Mouse (Mus musculus) neural tube, embryonic 12.5 days (tissue): ENCODE data around the gene Zdhhc23. TPM values are rescaled to one million over a fixed set of nuclear protein-coding genes. Genes with fewer than 3 reads are reported as not detected.

Source experiments
- ATAC-seq: fragments of 200-750 bp; cut with Nextera tagmentation; 2 replicates; pipeline ENCODE4 v1.8.0; 2017; ENCODE audit warnings: low read depth, mild to moderate bottlenecking, moderate TSS enrichment, moderate library complexity; ENCODE audit not compliant: low FRiP score
- H3K27ac ChIP-seq: fragments of 300-500 bp; sonication (generic); 2 replicates; pipeline ENCODE4 v1.5.1; 2016
- H3K27me3 ChIP-seq: fragments of 300-500 bp; sonication (generic); replicated peaks from 2 replicates; pipeline ENCODE4 v1.6.1; 2016; ENCODE audit warnings: mild to moderate bottlenecking
- H3K36me3 ChIP-seq: fragments of 300-500 bp; sonication (generic); 2 replicates; pipeline ENCODE4 v1.6.1; 2016; ENCODE audit warnings: mild to moderate bottlenecking
- H3K4me1 ChIP-seq: fragments of 300-500 bp; sonication (generic); 2 replicates; pipeline ENCODE4 v1.6.1; 2016
- H3K4me2 ChIP-seq: fragments of 300-500 bp; sonication (generic); replicated peaks from 2 replicates; pipeline ENCODE4 v1.6.1; 2016; ENCODE audit warnings: mild to moderate bottlenecking
- H3K4me3 ChIP-seq: fragments of 300-500 bp; sonication (generic); 2 replicates; pipeline ENCODE4 v1.5.1; 2016
- H3K9ac ChIP-seq: fragments of 300-500 bp; sonication (generic); 2 replicates; pipeline ENCODE4 v1.6.1; 2016; ENCODE audit warnings: mild to moderate bottlenecking
- H3K9me3 ChIP-seq: fragments of 300-500 bp; sonication (generic); 2 replicates; pipeline ENCODE4 v1.6.1; 2016; ENCODE audit warnings: mild to moderate bottlenecking
- WGBS: fragments of 180-500 bp; shearing (Covaris S2); methylation state at CpG from one replicate; pipeline ENCODE4 v1.1.7; 2016; 5-methylcytosine and 5-hydroxymethylcytosine counted together
- polyA plus RNA-seq: library from polyadenylated mRNA; unstranded; fragments of >200 nt; fragmentation: Nextera tagmentation; extraction: Ambion mirVana; gene quantifications from 2 replicates; pipeline ENCODE4 v1.2.1, GENCODE M21; 2016

The Zdhhc23 gene
- polyA plus RNA-seq, 1 experiment from 2014 or later = 0.91 TPM

GRCm38 (mm10) chr16:43999111-43999510 lies 19.5 kb upstream of the Zdhhc23 start:
- ATAC-seq = no peak
- Histone ChIP-seq H3K9me3 (no peaks in the 10 kb centered on the region), H3K4me2 (no peak overlapping the region), H3K4me1 (no peaks in the 10 kb centered on the region), H3K27me3 (no peaks in the 10 kb centered on the region), H3K4me3 (no peak overlapping the region), H3K36me3 (no peaks in the 10 kb centered on the region), H3K27ac (no peak overlapping the region), H3K9ac (no peak overlapping the region)
- WGBS = 82% methylated on average over 8 of the region's 8 CpGs

DNA sequence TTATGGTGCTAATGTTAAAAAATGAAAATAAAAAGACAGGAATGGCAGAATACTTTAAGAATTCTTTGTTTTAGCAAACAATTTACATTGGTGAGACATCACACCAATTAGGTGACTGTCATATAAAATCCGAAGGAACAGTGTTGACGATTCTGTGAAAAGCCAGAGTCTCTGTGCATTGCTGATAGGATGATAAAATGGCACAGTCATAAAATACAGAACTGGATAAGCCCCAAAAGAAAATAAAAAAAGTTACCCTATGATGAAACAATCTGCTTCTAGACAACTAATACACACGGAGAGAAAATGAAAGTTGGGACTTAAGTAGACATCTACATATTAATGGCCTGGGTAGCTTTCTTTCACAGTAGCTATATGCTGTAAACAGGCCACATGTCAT lies 15.0 kb upstream of the Zdhhc23 start:
- Histone ChIP-seq H3K27me3 (no peaks in the 10 kb centered on the region), H3K4me1 (no peaks in the 10 kb centered on the region), H3K4me2 (no peak overlapping the region), H3K4me3 (no peak overlapping the region), H3K27ac (no peak overlapping the region), H3K9me3 (no peaks in the 10 kb centered on the region), H3K36me3 (no peaks in the 10 kb centered on the region), H3K9ac (no peak overlapping the region)
- ATAC-seq = no peak
- 85% methylated on average over 3 of the region's 3 CpGs for WGBS

- H3K4me3 ChIP-seq = no peak overlapping the region
- no peaks in the 10 kb centered on the region for H3K9me3 ChIP-seq
- H3K9ac ChIP-seq = no peak overlapping the region
- H3K27ac ChIP-seq = no peak overlapping the region
- H3K4me1 ChIP-seq = no peaks in the 10 kb centered on the region
- WGBS = 94% methylated on average over 4 of the region's 4 CpGs
- no peaks in the 10 kb centered on the region for H3K36me3 ChIP-seq
- H3K4me2 ChIP-seq = no peak overlapping the region
- no peak for ATAC-seq
- no peaks in the 10 kb centered on the region for H3K27me3 ChIP-seq
Observed at GRCm38 (mm10) chr16:43986299-43986698, 6.7 kb upstream of the Zdhhc23 start.

DNA sequence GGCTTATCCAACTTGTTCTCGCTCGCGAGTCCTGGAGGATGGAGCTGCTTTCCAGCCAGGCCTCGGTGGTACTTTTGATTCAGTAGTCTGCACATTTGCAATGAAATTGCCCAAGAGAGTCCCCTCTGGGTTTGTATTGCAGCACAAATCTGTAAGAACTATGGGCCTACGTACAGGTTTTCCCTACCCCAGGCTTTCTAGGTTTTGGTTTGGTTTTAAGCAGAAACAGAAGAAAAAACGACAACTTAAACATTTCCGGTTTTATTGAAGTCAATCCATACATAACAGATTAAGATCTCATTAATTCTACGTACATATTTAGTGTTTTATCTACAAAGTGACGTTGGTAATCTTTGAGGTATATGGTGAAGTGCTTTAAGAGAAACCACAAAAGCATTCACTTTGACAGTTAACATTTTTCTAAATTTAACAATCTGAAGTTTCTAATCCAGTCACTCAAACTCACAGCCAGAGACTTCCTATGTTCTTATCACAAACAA lies 569 bp upstream of the Zdhhc23 start:
- Histone ChIP-seq H3K27ac (no peak overlapping the region), H3K9me3 (no peaks in the 10 kb centered on the region), H3K4me3 (peak overlapping the region; percentile 66), H3K4me2 (peak overlapping the region; percentile 100), H3K36me3 (no peaks in the 10 kb centered on the region), H3K27me3 (peaks cover 12% of the 10 kb centered on the region), H3K9ac (peak overlapping the region; percentile 58), H3K4me1 (peaks cover 10% of the 10 kb centered on the region)
- ATAC-seq = no peak
- WGBS = 33% methylated on average over 9 of the region's 9 CpGs

- Histone ChIP-seq H3K27me3 (peaks cover 12% of the 10 kb centered on the region), H3K4me2 (peak overlapping the region; percentile 100), H3K4me3 (peak overlapping the region; percentile 66), H3K4me1 (peaks cover 10% of the 10 kb centered on the region), H3K27ac (no peak overlapping the region), H3K9ac (peak overlapping the region; percentile 58; the same call in 1 of the 2 replicates), H3K9me3 (no peaks in the 10 kb centered on the region), H3K36me3 (no peaks in the 10 kb centered on the region)
- WGBS = 17% methylated on average over 7 of the region's 7 CpGs
- no peak for ATAC-seq
Observed at GRCm38 (mm10) chr16:43979010-43979327, 622 bp downstream of the Zdhhc23 start.

GRCm38 (mm10) chr16:43973606-43974220 lies 5.9 kb downstream of the Zdhhc23 start:
- no peak overlapping the region for H3K4me3 ChIP-seq
- H3K36me3 ChIP-seq = no peaks in the 10 kb centered on the region
- H3K9me3 ChIP-seq = no peaks in the 10 kb centered on the region
- no peak overlapping the region for H3K4me2 ChIP-seq
- 90% methylated on average over 22 of the region's 22 CpGs for WGBS
- no peak overlapping the region for H3K9ac ChIP-seq
- no peak for ATAC-seq
- no peaks in the 10 kb centered on the region for H3K4me1 ChIP-seq
- H3K27ac ChIP-seq = no peak overlapping the region
- H3K27me3 ChIP-seq = no peaks in the 10 kb centered on the region

- no peaks in the 10 kb centered on the region for H3K27me3 ChIP-seq
- WGBS = 91% methylated on average over 11 of the region's 11 CpGs
- H3K4me1 ChIP-seq = no peaks in the 10 kb centered on the region
- H3K27ac ChIP-seq = no peak overlapping the region
- no peaks in the 10 kb centered on the region for H3K36me3 ChIP-seq
- H3K9me3 ChIP-seq = no peaks in the 10 kb centered on the region
- ATAC-seq = no peak
- H3K9ac ChIP-seq = no peak overlapping the region
- no peak overlapping the region for H3K4me3 ChIP-seq
- no peak overlapping the region for H3K4me2 ChIP-seq
Observed at GRCm38 (mm10) chr16:43973147-43973546, 6.4 kb downstream of the Zdhhc23 start.

- ATAC-seq = no peak
- H3K4me1 ChIP-seq = no peaks in the 10 kb centered on the region
- H3K27me3 ChIP-seq = no peaks in the 10 kb centered on the region
- H3K27ac ChIP-seq = no peak overlapping the region
- H3K9ac ChIP-seq = no peak overlapping the region
- H3K36me3 ChIP-seq = no peaks in the 10 kb centered on the region
- no peak overlapping the region for H3K4me3 ChIP-seq
- WGBS = 99% methylated on average over 2 of the region's 2 CpGs
- H3K9me3 ChIP-seq = no peaks in the 10 kb centered on the region
- H3K4me2 ChIP-seq = no peak overlapping the region
Observed at GRCm38 (mm10) chr16:43972391-43972790, 7.2 kb downstream of the Zdhhc23 start.

DNA sequence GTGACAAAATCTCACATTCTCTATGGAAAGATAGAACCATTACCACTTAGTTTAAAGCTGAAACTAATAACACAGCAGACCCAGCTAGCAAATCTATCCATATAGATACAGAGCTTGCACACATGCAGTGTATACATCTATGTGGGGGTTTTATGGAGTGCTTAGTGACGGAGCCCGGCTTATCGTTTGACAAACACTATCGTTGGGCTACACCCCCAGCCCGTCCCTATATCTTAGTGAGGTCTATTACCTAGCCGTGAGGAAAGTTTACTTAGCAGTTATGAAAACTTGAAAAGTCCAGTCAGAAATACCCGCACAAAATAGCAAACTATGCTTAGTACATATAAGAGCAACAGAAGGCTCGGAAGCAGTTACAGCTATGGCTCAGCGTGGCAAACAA lies 7.8 kb downstream of the Zdhhc23 start:
- no peak overlapping the region for H3K27ac ChIP-seq
- no peak overlapping the region for H3K9ac ChIP-seq
- H3K4me1 ChIP-seq = no peaks in the 10 kb centered on the region
- no peaks in the 10 kb centered on the region for H3K27me3 ChIP-seq
- no peaks in the 10 kb centered on the region for H3K9me3 ChIP-seq
- no peak overlapping the region for H3K4me2 ChIP-seq
- no peaks in the 10 kb centered on the region for H3K36me3 ChIP-seq
- no peak overlapping the region for H3K4me3 ChIP-seq
- 97% methylated on average over 9 of the region's 9 CpGs for WGBS
- ATAC-seq = no peak

DNA sequence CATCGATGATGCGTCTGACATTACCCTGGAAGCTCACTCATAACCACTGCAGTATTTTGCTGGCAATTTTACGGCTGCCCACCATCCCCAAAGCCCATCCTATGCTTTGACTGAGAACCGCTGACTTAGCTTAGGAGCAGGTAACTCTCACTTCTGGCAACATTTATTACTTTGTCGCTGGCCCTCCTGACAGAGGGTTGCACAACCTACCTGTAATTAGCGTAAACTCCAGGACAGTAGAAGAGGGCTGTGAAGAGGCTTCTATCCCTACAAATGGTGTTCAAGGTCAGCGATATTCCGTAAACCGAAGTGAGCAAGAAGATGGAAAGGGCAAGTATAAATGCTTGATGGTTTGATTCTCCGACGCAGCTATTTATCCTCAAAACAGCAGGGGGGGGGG lies 8.4 kb downstream of the Zdhhc23 start:
- no peaks in the 10 kb centered on the region for H3K27me3 ChIP-seq
- H3K4me3 ChIP-seq = no peak overlapping the region
- no peak overlapping the region for H3K27ac ChIP-seq
- ATAC-seq = no peak
- no peaks in the 10 kb centered on the region for H3K4me1 ChIP-seq
- no peaks in the 10 kb centered on the region for H3K36me3 ChIP-seq
- no peak overlapping the region for H3K9ac ChIP-seq
- H3K9me3 ChIP-seq = no peaks in the 10 kb centered on the region
- 96% methylated on average over 11 of the region's 11 CpGs for WGBS
- H3K4me2 ChIP-seq = no peak overlapping the region

DNA sequence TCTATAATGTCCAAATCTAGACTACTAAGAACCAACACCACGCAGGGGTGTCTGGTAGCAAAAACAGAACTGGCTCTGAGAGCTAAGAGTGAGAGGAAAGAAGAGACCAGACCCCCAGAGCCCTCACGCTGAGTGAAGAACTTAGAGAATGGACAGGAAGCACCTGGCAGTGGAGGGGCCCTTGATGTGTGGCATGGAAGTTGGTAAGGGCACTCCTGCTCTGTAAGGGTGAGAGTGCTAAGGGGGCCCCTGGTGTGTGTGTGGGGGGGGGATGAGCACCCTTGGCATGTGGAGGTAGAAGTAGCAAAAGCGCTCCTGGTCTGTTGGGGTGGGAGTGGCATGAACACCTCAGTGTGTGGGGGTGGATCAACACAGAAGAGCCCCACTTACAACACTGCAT lies 9.2 kb downstream of the Zdhhc23 start:
- 92% methylated on average over 3 of the region's 3 CpGs for WGBS
- Histone ChIP-seq H3K27ac (no peak overlapping the region), H3K4me1 (no peaks in the 10 kb centered on the region), H3K27me3 (no peaks in the 10 kb centered on the region), H3K9ac (no peak overlapping the region), H3K4me2 (no peak overlapping the region), H3K9me3 (no peaks in the 10 kb centered on the region), H3K36me3 (no peaks in the 10 kb centered on the region), H3K4me3 (no peak overlapping the region)
- no peak for ATAC-seq

GRCm38 (mm10) chr16:43965781-43966389 lies 13.7 kb downstream of the Zdhhc23 start:
- WGBS = 70% methylated on average over 13 of the region's 13 CpGs
- H3K9ac ChIP-seq = no peak overlapping the region

GRCm38 (mm10) chr16:43963780-43964179 lies 15.8 kb downstream of the Zdhhc23 start:
- Histone ChIP-seq H3K4me3 (no peak overlapping the region), H3K36me3 (0 out of 2 replicates have a peak, but pooled peaks cover 3% of the 10 kb centered on the region), H3K4me2 (no peak overlapping the region), H3K27ac (no peak overlapping the region), H3K9ac (no peak overlapping the region), H3K27me3 (no peaks in the 10 kb centered on the region), H3K9me3 (no peaks in the 10 kb centered on the region), H3K4me1 (no peaks in the 10 kb centered on the region)
- no peak for ATAC-seq
- WGBS = 83% methylated on average over 3 of the region's 3 CpGs

More at GRCm38 (mm10) chr16:43965781-43966389, 13.7 kb downstream of the Zdhhc23 start:
- H3K4me2 ChIP-seq = no peak overlapping the region
- H3K36me3 ChIP-seq = no peaks in the 10 kb centered on the region
- no peak overlapping the region for H3K27ac ChIP-seq
- H3K4me3 ChIP-seq = no peak overlapping the region
- no peaks in the 10 kb centered on the region for H3K27me3 ChIP-seq
- ATAC-seq = peak; percentile 69
- H3K4me1 ChIP-seq = no peaks in the 10 kb centered on the region
- no peaks in the 10 kb centered on the region for H3K9me3 ChIP-seq
